Mouse (Mus musculus): ENCODE results near the gene Rai1.

- TF ChIP-seq ETS1 (IDR thresholded peaks at IDR 0.05; ENCODE audit: low read depth, low read length) (no peak), RAD21 (IDR thresholded peaks at IDR 0.05; ENCODE audit: low read depth, low read length) (no peak), CTCF (IDR thresholded peaks at IDR 0.05 in 2 of 3, conservative IDR thresholded peaks at IDR 0.05 in 1 of 3; ENCODE audit: control insufficient read depth in 1 of 3, insufficient read depth in 1 of 3, low read depth in 2 of 3, low read length in 3 of 3, poor library complexity in 1 of 3, severe bottlenecking in 1 of 3) (no peak), SMC3 (IDR thresholded peaks at IDR 0.05; ENCODE audit: low read depth, low read length) (no peak), POLR2A (IDR thresholded peaks at IDR 0.05; ENCODE audit: control insufficient read depth in 1 of 2, insufficient read depth in 1 of 2, low read depth in 1 of 2, low read length in 2 of 2, poor library complexity in 1 of 2) (no peak), TBP (IDR thresholded peaks at IDR 0.05; ENCODE audit: low read depth, low read length) (no peak), SIN3A (IDR thresholded peaks at IDR 0.05; ENCODE audit: low read length) (no peak), ZC3H11A (IDR thresholded peaks at IDR 0.05; ENCODE audit: low read depth, low read length) (no peak), GATA1 (IDR thresholded peaks at IDR 0.05; ENCODE audit: low read depth, low read length) (no peak), MAFK (IDR thresholded peaks at IDR 0.05; ENCODE audit: borderline replicate concordance, low read depth, low read length) (no peak)
Observed at GRCm38 (mm10) chr11:60068631-60069030, 36.2 kb upstream of the Rai1 start.

Data from MEL (cell line).